Mouse (Mus musculus): ENCODE results near the gene Olfr430. TPM values are rescaled to one million over a fixed set of nuclear protein-coding genes. Genes with fewer than 3 reads are reported as not detected.
"Not testable (repeated sequence)": the region's sequence is repeated elsewhere in the genome, so short reads cannot be mapped to it uniquely, and the experiment has no call there.

Gene Olfr430
- polyA plus RNA-seq, 1 experiment, result not detected

DNA sequence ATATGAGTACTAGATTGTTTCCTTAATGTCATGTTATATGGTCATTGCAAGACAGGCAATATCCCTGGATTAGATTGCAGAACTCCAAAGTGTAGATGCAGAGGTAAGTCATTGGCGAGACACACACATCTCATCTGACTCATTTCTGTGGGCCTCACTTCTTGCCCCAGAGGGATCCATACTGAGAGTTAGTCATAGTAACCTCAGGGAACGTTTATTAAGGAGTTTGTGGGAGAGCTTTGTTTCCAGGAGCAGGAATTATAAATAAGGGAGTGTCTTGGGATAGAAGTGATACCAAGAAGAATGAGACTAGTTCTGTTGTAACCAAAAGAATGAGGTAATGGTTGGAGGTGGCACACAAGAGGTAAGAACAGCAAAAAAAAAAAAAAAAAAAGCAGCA, 17.5 kb upstream of the Olfr430 start, which contains the start of gene Olfr432:
Gene Olfr432 (plus strand): TSS at position 313 of the 400 bp plus-strand sequence.
- Histone ChIP-seq H3K36me3 (ENCODE audit: control insufficient read depth, insufficient read depth, low read length) (no peaks in the 10 kb centered on the region), H3K4me3 (ENCODE audit: extremely low read depth, insufficient read depth, insufficient read length) (no peak within 1 kb of the TSS), H3K4me1 (ENCODE audit: control insufficient read depth, insufficient read depth, insufficient read length) (peaks cover 4% of the 10 kb centered on the region; the same call in 1 of the 2 replicates), H3K27me3 (ENCODE audit: control insufficient read depth, insufficient read depth, low read length) (no peaks in the 10 kb centered on the region), H3K27ac (ENCODE audit: insufficient read depth, low read length) (no peak within 1 kb of the TSS)
- TF ChIP-seq POLR2A (IDR thresholded peaks at IDR 0.05; ENCODE audit: low read depth, low read length), result no peak
- no peak for TF ChIP-seq CTCF (IDR thresholded peaks at IDR 0.05; ENCODE audit: extremely low read depth, insufficient read depth, insufficient read length, insufficient replicate concordance)
- DNase-seq (ENCODE audit: low read depth in 1 of 2, low spot score in 2 of 2), result no peak
- 74% methylated on average over 2 of the region's 2 CpGs for WGBS

DNA sequence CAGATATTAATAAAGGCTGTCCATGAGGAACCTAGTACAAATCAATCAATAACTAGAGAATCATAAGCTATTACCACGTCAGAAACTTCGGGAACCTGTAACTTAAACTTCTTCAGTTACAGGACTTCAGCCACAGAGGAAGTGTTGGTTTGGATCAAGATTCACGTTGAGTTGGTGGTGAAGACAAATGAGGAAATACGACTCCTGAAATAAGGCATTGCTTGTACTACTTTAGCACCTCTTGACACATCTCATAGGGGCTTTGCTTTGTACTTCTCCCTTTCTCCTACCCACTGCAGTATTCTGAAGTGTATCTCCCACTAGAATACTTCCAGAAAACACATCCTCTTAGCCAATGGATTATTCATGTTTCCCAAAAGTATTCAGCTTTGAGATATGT, 17.0 kb upstream of the Olfr430 start:
- not testable (repeated sequence) for H3K27me3 ChIP-seq (ENCODE audit: control insufficient read depth, insufficient read depth, low read length); H3K36me3 ChIP-seq (ENCODE audit: control insufficient read depth, insufficient read depth, low read length); DNase-seq (ENCODE audit: low read depth in 1 of 2, low spot score in 2 of 2); H3K4me3 ChIP-seq (ENCODE audit: extremely low read depth, insufficient read depth, insufficient read length); H3K4me1 ChIP-seq (ENCODE audit: control insufficient read depth, insufficient read depth, insufficient read length); H3K27ac ChIP-seq (ENCODE audit: insufficient read depth, low read length)
- 15% methylated on average over 4 of the region's 4 CpGs for WGBS

GRCm38 (mm10) chr1:174050532-174050931, 15.9 kb upstream of the Olfr430 start:
- H3K27ac ChIP-seq (ENCODE audit: insufficient read depth, low read length), result no peak overlapping the region
- H3K27me3 ChIP-seq (ENCODE audit: control insufficient read depth, insufficient read depth, low read length), result no peaks in the 10 kb centered on the region
- WGBS, result 76% methylated on average over 4 of the region's 4 CpGs
- no peak for DNase-seq (ENCODE audit: low read depth in 1 of 2, low spot score in 2 of 2)
- H3K4me3 ChIP-seq (ENCODE audit: extremely low read depth, insufficient read depth, insufficient read length), result no peak overlapping the region
- TF ChIP-seq POLR2A (IDR thresholded peaks at IDR 0.05; ENCODE audit: low read depth, low read length) (no peak), CTCF (IDR thresholded peaks at IDR 0.05; ENCODE audit: extremely low read depth, insufficient read depth, insufficient read length, insufficient replicate concordance) (no peak)
- H3K36me3 ChIP-seq (ENCODE audit: control insufficient read depth, insufficient read depth, low read length), result no peaks in the 10 kb centered on the region
- peaks cover 4% of the 10 kb centered on the region for H3K4me1 ChIP-seq (ENCODE audit: control insufficient read depth, insufficient read depth, insufficient read length)

GRCm38 (mm10) chr1:174051515-174051914, 14.9 kb upstream of the Olfr430 start:
- Histone ChIP-seq H3K27me3 (ENCODE audit: control insufficient read depth, insufficient read depth, low read length) (no peaks in the 10 kb centered on the region), H3K27ac (ENCODE audit: insufficient read depth, low read length) (no peak overlapping the region), H3K4me1 (ENCODE audit: control insufficient read depth, insufficient read depth, insufficient read length) (peaks cover 4% of the 10 kb centered on the region), H3K36me3 (ENCODE audit: control insufficient read depth, insufficient read depth, low read length) (no peaks in the 10 kb centered on the region), H3K4me3 (ENCODE audit: extremely low read depth, insufficient read depth, insufficient read length) (no peak overlapping the region)
- WGBS, result 89% methylated on average over 4 of the region's 4 CpGs
- no peak for DNase-seq (ENCODE audit: low read depth in 1 of 2, low spot score in 2 of 2)
- TF ChIP-seq POLR2A (IDR thresholded peaks at IDR 0.05; ENCODE audit: low read depth, low read length) (no peak), CTCF (IDR thresholded peaks at IDR 0.05; ENCODE audit: extremely low read depth, insufficient read depth, insufficient read length, insufficient replicate concordance) (no peak)

DNA sequence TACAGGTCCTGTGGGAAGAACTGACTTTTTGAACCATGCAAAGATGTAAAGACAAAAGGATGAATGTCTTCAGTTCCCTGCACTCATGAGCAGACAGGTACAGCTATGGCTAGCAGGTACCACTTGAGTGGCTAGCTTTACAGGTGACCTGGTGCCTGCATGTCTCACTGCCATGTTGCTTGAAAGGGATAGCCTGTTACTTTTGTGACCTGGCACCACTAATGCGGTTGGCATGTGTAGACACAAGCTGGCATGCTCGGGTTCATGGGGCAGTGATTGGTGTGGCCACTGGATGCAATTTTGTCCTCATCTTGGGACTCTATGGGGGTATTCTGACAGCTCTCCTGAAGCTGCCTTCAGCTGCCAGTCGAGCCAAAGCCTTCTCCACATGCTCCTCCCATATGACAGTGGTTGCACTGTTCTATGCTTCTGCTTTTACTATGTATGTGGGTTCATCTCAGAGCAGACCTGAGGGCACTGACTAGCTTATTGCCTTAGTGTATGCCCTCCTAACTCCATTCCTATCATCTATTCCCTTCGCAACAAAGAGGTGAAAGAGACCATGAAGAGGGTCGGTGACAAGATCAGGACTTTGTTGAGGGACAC, 14.4 kb upstream of the Olfr430 start:
- WGBS, result 75% methylated on average over 5 of the region's 5 CpGs
- TF ChIP-seq POLR2A (IDR thresholded peaks at IDR 0.05; ENCODE audit: low read depth, low read length) (no peak), CTCF (IDR thresholded peaks at IDR 0.05; ENCODE audit: extremely low read depth, insufficient read depth, insufficient read length, insufficient replicate concordance) (no peak)
- no peak overlapping the region for H3K27ac ChIP-seq (ENCODE audit: insufficient read depth, low read length)
- H3K4me1 ChIP-seq (ENCODE audit: control insufficient read depth, insufficient read depth, insufficient read length), result peaks cover 4% of the 10 kb centered on the region
- no peaks in the 10 kb centered on the region for H3K27me3 ChIP-seq (ENCODE audit: control insufficient read depth, insufficient read depth, low read length)
- H3K36me3 ChIP-seq (ENCODE audit: control insufficient read depth, insufficient read depth, low read length), result no peaks in the 10 kb centered on the region
- no peak overlapping the region for H3K4me3 ChIP-seq (ENCODE audit: extremely low read depth, insufficient read depth, insufficient read length)
- DNase-seq (ENCODE audit: low read depth in 1 of 2, low spot score in 2 of 2), result no peak

GRCm38 (mm10) chr1:174052981-174053380, 13.4 kb upstream of the Olfr430 start:
- Histone ChIP-seq H3K4me3 (ENCODE audit: extremely low read depth, insufficient read depth, insufficient read length) (no peak overlapping the region), H3K4me1 (ENCODE audit: control insufficient read depth, insufficient read depth, insufficient read length) (peaks cover 4% of the 10 kb centered on the region), H3K36me3 (ENCODE audit: control insufficient read depth, insufficient read depth, low read length) (no peaks in the 10 kb centered on the region), H3K27me3 (ENCODE audit: control insufficient read depth, insufficient read depth, low read length) (no peaks in the 10 kb centered on the region), H3K27ac (ENCODE audit: insufficient read depth, low read length) (no peak overlapping the region)
- 77% methylated on average over 3 of the region's 3 CpGs for WGBS
- no peak for TF ChIP-seq CTCF (IDR thresholded peaks at IDR 0.05; ENCODE audit: extremely low read depth, insufficient read depth, insufficient read length, insufficient replicate concordance)
- no peak for TF ChIP-seq POLR2A (IDR thresholded peaks at IDR 0.05; ENCODE audit: low read depth, low read length)
- DNase-seq (ENCODE audit: low read depth in 1 of 2, low spot score in 2 of 2), result no peak

DNA sequence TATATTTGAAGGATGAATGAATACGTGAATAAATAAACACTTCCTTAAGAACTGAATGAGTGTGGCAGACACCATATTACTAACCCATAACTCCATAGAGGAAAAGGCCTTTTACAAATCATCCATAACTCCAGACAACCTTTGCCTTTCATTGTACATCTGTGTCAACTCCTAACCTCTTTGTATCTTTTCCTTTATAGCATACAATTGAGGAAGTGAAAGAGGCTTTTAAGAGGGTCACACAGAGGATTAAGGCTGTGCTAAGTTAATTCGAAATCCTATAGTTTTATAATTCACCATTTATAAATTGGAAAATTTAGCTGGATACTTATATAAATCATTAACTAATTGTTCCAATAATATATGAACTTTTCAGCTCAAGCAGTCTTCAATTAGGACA, 11.2 kb upstream of the Olfr430 start:
- Histone ChIP-seq H3K27ac (ENCODE audit: insufficient read depth, low read length) (no peak overlapping the region), H3K27me3 (ENCODE audit: control insufficient read depth, insufficient read depth, low read length) (no peaks in the 10 kb centered on the region), H3K36me3 (ENCODE audit: control insufficient read depth, insufficient read depth, low read length) (no peaks in the 10 kb centered on the region), H3K4me1 (ENCODE audit: control insufficient read depth, insufficient read depth, insufficient read length) (peaks cover 4% of the 10 kb centered on the region), H3K4me3 (ENCODE audit: extremely low read depth, insufficient read depth, insufficient read length) (no peak overlapping the region)
- DNase-seq (ENCODE audit: low read depth in 1 of 2, low spot score in 2 of 2), result no peak
- 42% methylated on average over 2 of the region's 2 CpGs for WGBS
- no peak for TF ChIP-seq POLR2A (IDR thresholded peaks at IDR 0.05; ENCODE audit: low read depth, low read length)

Data from spleen, adult 2 months (tissue).